Mouse (Mus musculus) ovary, postnatal 10 days (tissue): ENCODE data around the gene Lpgat1.

Source experiments
- DNase-seq: peaks from one replicate; pipeline ENCODE4 v3.0.0; 2022; ENCODE audit warnings: low spot score

Lpgat1 gene

GRCm38 (mm10) chr1:191717601-191718498 lies at the start of gene Lpgat1:
Lpgat1 (plus strand) TSS chr1:191717834.
- peak; percentile 54 for DNase-seq

- no peak for DNase-seq
These were observed 49.6 kb upstream of the Lpgat1 start for GRCm38 (mm10) chr1:191668030-191668429.

GRCm38 (mm10) chr1:191674071-191674470 lies 43.6 kb upstream of the Lpgat1 start:
- no peak for DNase-seq

DNA sequence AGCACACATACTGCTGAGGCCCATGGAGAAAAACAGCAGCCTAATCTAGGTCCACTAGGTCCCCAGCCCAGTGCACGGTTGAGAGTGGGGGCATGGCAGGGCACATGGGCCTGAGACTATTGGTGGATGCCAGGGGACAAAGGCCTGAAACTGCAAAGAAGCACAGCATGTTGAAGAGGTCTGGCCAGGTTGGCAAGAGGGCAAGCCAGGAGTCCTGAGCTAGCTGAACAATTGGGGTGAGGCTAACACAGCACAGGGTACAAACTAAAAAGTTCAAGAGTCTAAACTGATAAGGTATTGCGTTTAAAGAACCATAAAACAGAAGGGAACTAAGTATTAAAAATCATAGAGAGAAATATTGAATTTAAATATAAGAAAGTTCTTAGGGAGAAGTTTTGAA lies 36.0 kb upstream of the Lpgat1 start:
- DNase-seq = no peak

- no peak for DNase-seq
These were observed 30.1 kb upstream of the Lpgat1 start for GRCm38 (mm10) chr1:191687531-191687930.

- no peak for DNase-seq
These were observed 24.4 kb upstream of the Lpgat1 start for GRCm38 (mm10) chr1:191693231-191693630.

DNA sequence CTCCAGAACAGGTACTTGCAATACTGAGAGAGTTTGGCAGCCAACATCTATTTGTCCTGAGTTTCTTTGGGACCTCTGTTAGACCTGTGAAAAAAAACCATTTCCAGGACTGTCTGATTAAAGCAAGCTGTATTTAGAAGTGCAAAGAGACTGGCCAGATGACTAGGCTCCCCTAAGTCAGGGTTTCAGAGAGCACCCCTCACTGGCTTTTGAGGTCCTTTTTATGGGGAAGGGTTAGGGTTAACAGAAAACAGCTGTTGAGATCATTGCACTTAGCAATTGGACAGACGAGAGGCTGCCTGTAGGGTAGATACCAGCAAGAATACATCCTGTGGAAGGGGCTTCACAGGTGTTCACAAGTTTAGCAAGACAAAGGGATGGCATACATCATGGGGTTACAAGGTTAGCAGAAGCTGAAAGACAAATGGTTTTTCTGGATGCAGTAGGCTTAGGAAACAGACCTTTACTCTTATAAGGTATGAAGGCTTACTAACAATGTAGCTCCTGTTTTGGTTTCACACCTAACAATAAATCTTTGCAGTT lies 19.3 kb upstream of the Lpgat1 start:
- DNase-seq = no peak

GRCm38 (mm10) chr1:191704535-191704934 lies 13.1 kb upstream of the Lpgat1 start:
- DNase-seq = no peak

DNA sequence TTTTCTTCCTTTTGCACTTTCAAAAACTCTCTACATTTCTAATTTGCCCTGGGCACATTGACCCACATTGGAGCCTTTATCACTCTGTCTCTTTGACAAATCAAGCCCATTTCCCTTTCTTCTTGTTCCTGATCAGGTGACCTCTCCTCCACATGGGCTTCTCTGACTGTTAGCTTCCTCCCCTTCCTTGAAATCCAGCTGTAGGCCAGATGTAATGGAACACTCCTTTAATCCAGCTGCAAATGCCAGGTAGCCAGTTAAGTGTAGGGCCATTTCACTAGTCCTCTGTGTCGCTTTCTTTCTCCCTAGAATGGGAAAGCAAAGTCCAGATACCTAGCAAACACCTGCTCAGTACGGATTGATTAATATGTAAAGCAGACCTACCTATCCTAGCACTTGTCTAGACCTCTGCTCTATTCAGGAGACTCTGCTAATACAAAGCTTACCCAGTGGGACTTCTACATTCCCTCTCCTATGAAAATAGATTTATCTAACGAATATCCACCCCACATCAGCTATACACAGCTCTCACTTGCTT lies 11.0 kb upstream of the Lpgat1 start:
- no peak for DNase-seq

DNA sequence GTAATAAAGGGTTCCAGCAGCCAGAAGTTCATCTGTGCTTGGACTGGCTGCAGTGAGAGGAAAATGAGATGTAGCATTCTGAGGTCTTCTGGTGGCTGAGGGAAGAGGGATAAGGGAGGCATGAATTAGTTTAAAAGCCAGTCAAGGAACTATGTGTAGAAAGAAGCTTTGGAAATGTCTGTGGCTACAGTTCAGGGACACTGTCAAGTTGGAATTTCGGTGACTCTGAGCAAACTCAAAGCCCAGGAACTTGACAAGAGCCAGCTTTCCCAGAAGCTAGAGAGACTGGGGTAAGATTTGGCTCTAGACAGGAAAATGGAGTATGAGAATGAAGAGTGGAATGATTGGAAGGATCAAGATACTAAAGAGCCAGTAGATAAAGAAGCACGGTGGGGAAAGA lies 7.8 kb upstream of the Lpgat1 start:
- DNase-seq = no peak

- DNase-seq = no peak
These were observed 5.3 kb upstream of the Lpgat1 start for GRCm38 (mm10) chr1:191712224-191712838.

- DNase-seq = no peak
These were observed 3.8 kb upstream of the Lpgat1 start for GRCm38 (mm10) chr1:191713813-191714212.

DNA sequence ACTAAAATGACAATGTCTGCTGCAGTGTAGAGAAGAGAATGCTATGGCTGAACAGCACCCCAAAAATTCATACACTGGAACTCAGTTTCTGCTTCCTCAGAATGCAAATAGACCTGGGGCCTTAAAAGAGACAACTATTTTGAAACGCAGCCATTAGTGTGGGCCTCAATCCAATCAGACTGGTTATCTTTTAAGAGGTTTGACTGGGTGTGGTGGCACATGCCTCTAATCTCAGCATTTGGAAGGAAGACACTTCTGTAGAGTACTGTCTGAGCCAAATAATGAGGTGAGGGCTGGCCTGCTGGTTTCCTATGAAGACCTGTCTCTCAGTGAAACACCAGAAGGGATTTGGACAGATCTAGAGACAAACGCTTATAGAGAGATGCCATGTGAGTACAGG lies 2.5 kb upstream of the Lpgat1 start:
- no peak for DNase-seq

GRCm38 (mm10) chr1:191717141-191717540 lies 493 bp upstream of the Lpgat1 start:
- DNase-seq = no peak

- DNase-seq = peak; percentile 26
These were observed 1.1 kb downstream of the Lpgat1 start for GRCm38 (mm10) chr1:191718522-191719281.

- no peak for DNase-seq
These were observed 1.7 kb downstream of the Lpgat1 start for GRCm38 (mm10) chr1:191719326-191719725.

DNA sequence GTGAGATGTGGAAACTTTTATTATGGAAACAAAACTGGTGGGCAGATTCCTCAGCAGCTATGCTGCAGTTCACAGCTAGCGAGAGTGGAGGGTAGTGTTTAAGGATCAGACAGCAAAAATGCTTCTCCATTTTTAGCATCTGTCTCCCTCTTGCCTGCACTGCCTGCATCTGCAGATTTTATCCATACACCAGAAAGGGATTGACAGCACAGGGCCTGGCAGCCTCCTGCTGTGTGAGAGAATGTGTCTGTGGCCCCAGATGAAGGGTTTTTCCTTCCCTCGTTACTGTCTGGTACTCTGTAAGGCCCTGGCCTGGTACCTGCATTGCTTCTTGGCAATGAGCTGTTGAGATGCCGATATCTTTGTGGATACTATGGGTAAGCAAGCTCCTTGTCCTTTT lies 2.8 kb downstream of the Lpgat1 start:
- no peak for DNase-seq

GRCm38 (mm10) chr1:191722706-191723105 lies 5.1 kb downstream of the Lpgat1 start:
- no peak for DNase-seq

DNA sequence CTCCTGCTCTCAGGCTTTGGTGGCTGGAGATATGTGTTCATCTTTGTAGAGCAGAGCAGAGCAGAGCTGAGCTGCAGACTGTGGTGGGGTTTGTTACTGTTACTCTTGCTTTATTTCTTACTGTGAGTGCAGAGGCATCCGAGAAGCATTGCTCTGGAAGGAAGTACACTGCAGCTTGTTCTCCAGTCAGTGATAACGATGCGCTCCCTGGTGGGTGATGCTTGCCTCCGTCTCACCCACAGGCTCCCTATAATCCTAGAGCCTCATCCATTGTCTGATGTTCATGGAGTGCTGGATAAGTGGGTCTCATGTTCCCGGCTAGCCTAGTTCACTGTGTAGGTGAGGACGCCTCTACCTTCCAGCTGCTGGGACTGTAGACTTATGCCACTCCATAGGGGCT lies 6.0 kb downstream of the Lpgat1 start:
- no peak for DNase-seq

GRCm38 (mm10) chr1:191724385-191725061 lies 6.9 kb downstream of the Lpgat1 start:
- DNase-seq = no peak

DNA sequence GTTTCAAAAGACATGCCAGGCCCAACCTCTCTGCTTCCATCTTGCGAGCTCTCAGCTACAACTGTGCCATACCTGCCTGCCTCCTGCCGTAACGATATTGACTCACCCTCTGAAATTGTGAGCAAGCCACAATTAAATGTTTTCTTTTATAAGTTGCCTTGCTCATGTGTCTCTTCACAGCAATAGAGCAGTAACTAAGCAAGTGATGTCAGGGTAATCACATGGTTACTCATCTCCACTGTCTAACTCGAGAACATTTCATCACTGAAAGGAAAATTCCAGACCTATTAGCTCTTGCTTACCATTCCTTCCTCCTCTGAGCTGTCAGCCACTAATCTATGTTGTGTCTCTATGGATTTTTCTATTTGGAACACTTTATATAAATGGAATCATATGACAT lies 15.0 kb downstream of the Lpgat1 start:
- no peak for DNase-seq

- no peak for DNase-seq
These were observed 16.2 kb downstream of the Lpgat1 start for GRCm38 (mm10) chr1:191733822-191734221.
